Mouse (Mus musculus) embryonic facial prominence, embryonic 14.5 days (tissue): ENCODE results near the gene Klhl26. TPM values are rescaled to one million over a fixed set of nuclear protein-coding genes. Genes with fewer than 3 reads are reported as not detected.
A peak's percentile ranks its signal among the peaks of the same experiment; 100 is the strongest.

Source experiments
- ATAC-seq: fragments of 200-750 bp; cut with Nextera tagmentation; 2 replicates; pipeline ENCODE4 v1.8.0; 2017; ENCODE audit warnings: low read depth, moderate number of reproducible peaks, moderate TSS enrichment
- DNase-seq: peaks from one replicate; pipeline ENCODE4 v3.0.0-alpha.2; 2015; ENCODE audit warnings: low spot score
- H3K27ac ChIP-seq: fragments of 300-500 bp; sonication (generic); replicated peaks from 2 replicates; pipeline ENCODE4 v1.5.1; 2014; ENCODE audit warnings: low read depth, mild to moderate bottlenecking, low read length, moderate library complexity
- H3K27me3 ChIP-seq: fragments of 300-500 bp; sonication (generic); replicated peaks from 2 replicates; pipeline ENCODE4 v1.6.1; 2014; ENCODE audit warnings: low read length; ENCODE audit not compliant: control insufficient read depth, insufficient read depth
- H3K36me3 ChIP-seq: fragments of 300-500 bp; sonication (generic); 2 replicates; pipeline ENCODE4 v1.6.1; 2014; ENCODE audit warnings: low read length, mixed read lengths; ENCODE audit not compliant: control insufficient read depth, insufficient read depth
- H3K4me1 ChIP-seq: fragments of 300-500 bp; sonication (generic); 2 replicates; pipeline ENCODE4 v1.6.1; 2014; ENCODE audit warnings: antibody characterized with exemption, low read length; ENCODE audit not compliant: control insufficient read depth, insufficient read depth
- H3K4me2 ChIP-seq: fragments of 300-500 bp; sonication (generic); 2 replicates; pipeline ENCODE4 v1.6.1; 2014; ENCODE audit warnings: low read depth, mild to moderate bottlenecking, low read length, moderate library complexity, mixed read lengths
- H3K4me3 ChIP-seq: fragments of 300-500 bp; sonication (generic); 2 replicates; pipeline ENCODE4 v1.5.1; 2014; ENCODE audit warnings: low read depth, mild to moderate bottlenecking, low read length
- H3K9ac ChIP-seq: fragments of 300-500 bp; sonication (generic); 2 replicates; pipeline ENCODE4 v1.6.1; 2014; ENCODE audit warnings: low read depth, mild to moderate bottlenecking, low read length, moderate library complexity, mixed read lengths
- H3K9me3 ChIP-seq: fragments of 300-500 bp; sonication (generic); 2 replicates; pipeline ENCODE4 v1.6.1; 2016; ENCODE audit warnings: low read length; ENCODE audit not compliant: control insufficient read depth
- WGBS: fragments of 180-500 bp; shearing (Covaris S2); extraction: QIAGEN DNeasy Blood & Tissue Kit; methylation state at CpG from one replicate; pipeline ENCODE4 v1.1.7; 2014; 5-methylcytosine and 5-hydroxymethylcytosine counted together
- polyA plus RNA-seq: library from polyadenylated mRNA; unstranded; fragments of >200 nt; fragmentation: Nextera tagmentation; extraction: Ambion mirVana; gene quantifications from 2 replicates; pipeline ENCODE4 v1.2.1, GENCODE M21; 2014

The Klhl26 gene
- 18.7 and 21.5 TPM in 2 replicates for polyA plus RNA-seq

GRCm38 (mm10) chr8:70476333-70477268 is at the start of gene Klhl26:
Klhl26 (minus strand) TSS chr8:70476968.
- H3K4me1 ChIP-seq, result peaks cover 4% of the 10 kb centered on the region; the same call in 1 of the 2 replicates
- H3K9ac ChIP-seq, result peak within 1 kb of the TSS; percentile 93
- H3K27me3 ChIP-seq, result no peaks in the 10 kb centered on the region
- ATAC-seq (peak; percentile 94), DNase-seq (peak; percentile 96)
- H3K9me3 ChIP-seq, result no peaks in the 10 kb centered on the region
- 0 out of 2 replicates have a peak, but pooled peaks cover 5% of the 10 kb centered on the region for H3K36me3 ChIP-seq
- H3K4me2 ChIP-seq, result peak within 1 kb of the TSS; percentile 89
- peak within 1 kb of the TSS; percentile 76 for H3K4me3 ChIP-seq
- 0 out of 2 replicates have a peak within 1 kb of the TSS, but pooled peaks have one; percentile 28 for H3K27ac ChIP-seq
- WGBS, result 1% methylated on average over 48 of the region's 53 CpGs

DNA sequence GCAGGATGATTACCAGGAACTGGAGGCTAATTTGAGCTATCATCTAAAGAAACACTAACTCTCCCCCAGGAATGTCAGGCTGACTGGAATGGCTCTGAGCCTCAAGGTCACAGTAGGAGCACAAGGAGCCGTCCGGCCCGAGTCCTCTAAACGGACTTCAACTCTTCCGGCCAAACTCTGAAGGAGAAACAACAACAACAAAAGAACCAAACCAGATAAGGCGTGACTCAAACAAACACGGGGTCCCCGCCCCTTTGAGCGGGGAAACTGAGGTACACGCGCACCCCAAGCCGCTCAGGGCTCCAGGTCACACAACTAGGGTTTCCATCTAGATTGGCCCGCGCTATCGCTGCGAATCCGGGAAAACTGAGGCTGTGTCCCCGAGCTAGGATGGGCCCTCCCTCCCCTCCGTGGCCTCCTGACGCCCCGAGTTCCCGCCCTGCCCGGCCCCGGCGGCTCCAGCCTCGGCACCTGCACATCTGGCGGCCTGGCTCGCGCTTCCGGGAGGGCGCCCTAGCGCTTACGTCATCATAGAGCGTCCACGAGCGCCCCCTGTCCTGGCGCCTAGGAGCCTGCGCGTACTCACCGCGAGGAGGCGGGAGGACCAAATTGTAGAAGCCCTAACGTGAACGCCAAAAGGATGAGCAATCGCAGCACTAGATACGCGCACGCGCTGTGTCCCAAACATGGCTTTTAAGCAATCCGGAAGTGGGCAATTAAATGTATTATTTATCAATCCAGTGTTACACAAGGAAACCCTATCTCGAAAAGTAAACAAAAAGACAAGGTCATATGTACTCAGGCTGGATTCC is 46.0 kb upstream of the Klhl26 start:
- Histone ChIP-seq H3K27ac (peak overlapping the region; percentile 89), H3K4me2 (peak overlapping the region; percentile 86), H3K36me3 (peaks cover 10% of the 10 kb centered on the region; the same call in 1 of the 2 replicates), H3K27me3 (no peaks in the 10 kb centered on the region), H3K9me3 (no peaks in the 10 kb centered on the region), H3K9ac (peak overlapping the region; percentile 87), H3K4me3 (peak overlapping the region; percentile 84), H3K4me1 (peaks cover 13% of the 10 kb centered on the region; the same call in 1 of the 2 replicates)
- under 1% methylated on average over 49 of the region's 51 CpGs for WGBS
- peak; percentile 90 for ATAC-seq
- peak; percentile 99 for DNase-seq

- 0 out of 2 replicates have a peak, but pooled peaks cover 6% of the 10 kb centered on the region for H3K4me1 ChIP-seq
- WGBS, result 59% methylated on average over 2 of the region's 2 CpGs
- H3K4me2 ChIP-seq, result no peak overlapping the region
- H3K4me3 ChIP-seq, result no peak overlapping the region
- ATAC-seq, result no peak
- H3K9ac ChIP-seq, result no peak overlapping the region
- no peak for DNase-seq
- H3K36me3 ChIP-seq, result peaks cover 21% of the 10 kb centered on the region; the same call in 1 of the 2 replicates
- H3K9me3 ChIP-seq, result no peaks in the 10 kb centered on the region
- no peak overlapping the region for H3K27ac ChIP-seq
- no peaks in the 10 kb centered on the region for H3K27me3 ChIP-seq
These were observed 42.8 kb upstream of the Klhl26 start for GRCm38 (mm10) chr8:70519606-70520005.

GRCm38 (mm10) chr8:70519043-70519442 is 42.3 kb upstream of the Klhl26 start:
- no peak overlapping the region for H3K9ac ChIP-seq

GRCm38 (mm10) chr8:70517940-70518643 is 41.3 kb upstream of the Klhl26 start:
- Histone ChIP-seq H3K9me3 (no peaks in the 10 kb centered on the region), H3K9ac (no peak overlapping the region), H3K4me2 (no peak overlapping the region), H3K27me3 (no peaks in the 10 kb centered on the region), H3K27ac (no peak overlapping the region), H3K4me3 (no peak overlapping the region), H3K4me1 (no peaks in the 10 kb centered on the region), H3K36me3 (peaks cover 32% of the 10 kb centered on the region)
- WGBS, result 67% methylated on average over 10 of the region's 10 CpGs
- ATAC-seq (no peak), DNase-seq (no peak)

More at GRCm38 (mm10) chr8:70519043-70519442, 42.3 kb upstream of the Klhl26 start:
- whole genome bisulfite sequencing, result 90% methylated on average over 6 of the region's 6 CpGs
- Histone ChIP-seq H3K27ac (no peak overlapping the region), H3K27me3 (no peaks in the 10 kb centered on the region), H3K4me2 (no peak overlapping the region), H3K36me3 (peaks cover 26% of the 10 kb centered on the region), H3K4me3 (no peak overlapping the region), H3K4me1 (0 out of 2 replicates have a peak, but pooled peaks cover 6% of the 10 kb centered on the region), H3K9me3 (no peaks in the 10 kb centered on the region)
- ATAC-seq (no peak), DNase-seq (no peak)

GRCm38 (mm10) chr8:70513441-70513840 is 36.7 kb upstream of the Klhl26 start:
- no peak overlapping the region for H3K4me3 ChIP-seq
- no peaks in the 10 kb centered on the region for H3K9me3 ChIP-seq
- H3K4me1 ChIP-seq, result peaks cover 7% of the 10 kb centered on the region
- WGBS, result 62% methylated on average over 2 of the region's 2 CpGs
- H3K27me3 ChIP-seq, result no peaks in the 10 kb centered on the region
- ATAC-seq (no peak), DNase-seq (no peak)
- H3K27ac ChIP-seq, result no peak overlapping the region
- peaks cover 31% of the 10 kb centered on the region for H3K36me3 ChIP-seq
- no peak overlapping the region for H3K4me2 ChIP-seq
- H3K9ac ChIP-seq, result no peak overlapping the region

- Histone ChIP-seq H3K27ac (no peak overlapping the region), H3K4me1 (peaks cover 7% of the 10 kb centered on the region), H3K36me3 (peaks cover 41% of the 10 kb centered on the region), H3K4me3 (no peak overlapping the region), H3K4me2 (no peak overlapping the region), H3K9ac (no peak overlapping the region), H3K9me3 (no peaks in the 10 kb centered on the region), H3K27me3 (no peaks in the 10 kb centered on the region)
- WGBS, result 91% methylated on average over 11 of the region's 11 CpGs
- ATAC-seq, result no peak
- DNase-seq, result no peak
These were observed 35.6 kb upstream of the Klhl26 start for GRCm38 (mm10) chr8:70512253-70512903.
